Mouse (Mus musculus) c-Kit-positive CD71-positive TER-119-positive erythroid progenitor cells, embryonic 14.5 days (primary cell): ENCODE results near the gene Plpp7.

ENCODE experiments used
- DNase-seq: peaks from one replicate; pipeline ENCODE4 v3.0.0-alpha.2; 2013; ENCODE audit warnings: low spot score

The Plpp7 gene

GRCm38 (mm10) chr2:32068811-32069607 lies 26.3 kb upstream of the Plpp7 start:
- DNase-seq = no peak

GRCm38 (mm10) chr2:32070747-32071146 lies 24.6 kb upstream of the Plpp7 start:
- DNase-seq = no peak

GRCm38 (mm10) chr2:32074404-32074803 lies 20.9 kb upstream of the Plpp7 start:
- no peak for DNase-seq

GRCm38 (mm10) chr2:32075368-32075767 lies 20.0 kb upstream of the Plpp7 start:
- DNase-seq = no peak

GRCm38 (mm10) chr2:32077744-32078143 lies 17.6 kb upstream of the Plpp7 start:
- DNase-seq = no peak

- DNase-seq = no peak
Observed at GRCm38 (mm10) chr2:32078522-32078921, 16.8 kb upstream of the Plpp7 start.

- DNase-seq = no peak
Observed at GRCm38 (mm10) chr2:32079191-32079725, 16.1 kb upstream of the Plpp7 start.

- no peak for DNase-seq
Observed at GRCm38 (mm10) chr2:32080681-32081080, 14.6 kb upstream of the Plpp7 start.

- DNase-seq = no peak
Observed at GRCm38 (mm10) chr2:32081296-32081929, 13.9 kb upstream of the Plpp7 start.

GRCm38 (mm10) chr2:32082229-32082628 lies 13.1 kb upstream of the Plpp7 start:
- DNase-seq = no peak

- DNase-seq = peak; percentile 55
Observed at GRCm38 (mm10) chr2:32083159-32084011, 11.9 kb upstream of the Plpp7 start.

- no peak for DNase-seq
Observed at GRCm38 (mm10) chr2:32084111-32084871, 11.0 kb upstream of the Plpp7 start, which contains the start of gene Fam78a. Gene Fam78a, minus strand, starts transcription at chr2:32084857.

GRCm38 (mm10) chr2:32084872-32085199 lies 10.5 kb upstream of the Plpp7 start:
- no peak for DNase-seq

GRCm38 (mm10) chr2:32085231-32085630 lies 10.1 kb upstream of the Plpp7 start:
- peak; percentile 77 for DNase-seq

- DNase-seq = no peak
Observed at GRCm38 (mm10) chr2:32087606-32088005, 7.7 kb upstream of the Plpp7 start.

- DNase-seq = no peak
Observed at GRCm38 (mm10) chr2:32088372-32088981, 6.9 kb upstream of the Plpp7 start.

- DNase-seq = no peak
Observed at GRCm38 (mm10) chr2:32089606-32090005, 5.7 kb upstream of the Plpp7 start.

- DNase-seq = no peak
Observed at GRCm38 (mm10) chr2:32090145-32090544, 5.2 kb upstream of the Plpp7 start.

- DNase-seq = no peak
Observed at GRCm38 (mm10) chr2:32091956-32092355, 3.4 kb upstream of the Plpp7 start.

GRCm38 (mm10) chr2:32094001-32094707 lies 1.2 kb upstream of the Plpp7 start:
- no peak for DNase-seq

GRCm38 (mm10) chr2:32096122-32096420 lies 743 bp downstream of the Plpp7 start:
- DNase-seq = no peak
